Mouse (Mus musculus): ENCODE measurements at regions not wholly inside any gene's neighbourhood (a gene's known extent, or its start where the extent isn't known, plus 50 kb on each side); places are given as distances from the start of the nearest gene placed in this dataset.

DNA sequence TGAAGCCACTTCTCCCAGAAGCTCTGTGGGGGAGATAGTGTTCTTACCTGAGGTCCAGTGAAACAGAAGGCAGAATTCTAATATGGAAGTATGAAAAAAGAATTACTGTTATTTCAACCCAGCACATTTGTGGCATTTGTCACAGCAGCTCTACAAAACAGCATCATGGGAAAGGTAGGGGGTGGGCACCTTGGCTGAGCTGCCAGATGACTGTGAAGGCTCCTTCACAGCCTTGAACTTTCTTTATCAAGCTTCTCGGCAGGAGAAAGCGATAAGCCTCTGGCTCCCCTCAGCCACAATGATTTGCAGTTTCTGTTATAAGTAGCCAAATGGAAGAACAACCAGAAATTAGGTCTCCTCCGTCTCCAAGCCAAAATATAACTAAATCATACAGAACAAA is 249.5 kb downstream of the Spry2 start:
- TF ChIP-seq CTCF (IDR thresholded peaks at IDR 0.05; ENCODE audit: low read depth, low read length): no peak
- TF ChIP-seq GATA1 (IDR thresholded peaks at IDR 0.05; ENCODE audit: borderline replicate concordance, low read length): no peak
- TF ChIP-seq GATA2 (IDR thresholded peaks at IDR 0.05; ENCODE audit: borderline replicate concordance, low read depth, low read length): no peak
- no peak for TF ChIP-seq POLR2AphosphoS5 (IDR thresholded peaks at IDR 0.05; ENCODE audit: insufficient replicate concordance, low read depth, low read length)
- no peak for TF ChIP-seq TAL1 (conservative IDR thresholded peaks at IDR 0.05; ENCODE audit: low read depth, low read length)
